22 mouse cellular contexts compared by ENCODE assay signal in genomic region chr3:57963965-57964364, GRCm38 (mm10).
DNase-seq lines count a peak whose midpoint lies in the region; ATAC-seq and TF ChIP-seq lines count a peak whose summit lies in the region.
"Had no signal": no experiment of that assay in that cellular context is flagged by ENCODE, and none has a peak within 500 bp of the region (broad histone marks: within the 10 kb centered on the region; RNA-seq: fewer than 3 reads in every experiment).

No protein-coding gene starts in this region.

- no peak for TF ChIP-seq CTCF in C2C12 (IDR thresholded peaks at IDR 0.05; ENCODE audit: control insufficient read depth, insufficient read depth, insufficient read length)

- no peak overlapping the region for H3K4me2 ChIP-seq in myocyte (ENCODE audit: low read depth)
- H3K4me2 ChIP-seq in forebrain, embryonic 14.5 days (ENCODE audit: low read length): no peak overlapping the region

- peak; percentile 21 for DNase-seq in heart, adult 11 months
- DNase-seq in heart, postnatal 10 days: no peak
- DNase-seq in adrenal gland, adult 2 months: no peak
- DNase-seq in forebrain, embryonic 14.5 days (ENCODE audit: low spot score): no peak
- DNase-seq: adrenal gland, adult 8-10 months; adrenal gland, postnatal 10 days; adrenal gland, postnatal 14 days; adrenal gland, postnatal 25 days; adrenal gland, postnatal 36 days; B cell, adult 2 months; cerebellum, adult 11 months; cerebellum, adult 11-12 months; cerebellum, adult 18-20 months; cerebellum, adult 2 months; cerebellum, adult 8-10 months had no signal

- TF ChIP-seq POLR2A in myocyte (IDR thresholded peaks at IDR 0.05; ENCODE audit: insufficient read length, low read depth): no peak

- no peaks in the 10 kb centered on the region for H3K79me3 ChIP-seq in C2C12 (ENCODE audit: low read depth)

- WGBS in forebrain, embryonic 14.5 days: 86% methylated on average over 7 of the region's 7 CpGs

- no peaks in the 10 kb centered on the region for H3K36me3 ChIP-seq in C2C12 (ENCODE audit: control insufficient read depth, insufficient read depth)
- no peaks in the 10 kb centered on the region for H3K36me3 ChIP-seq in myocyte (ENCODE audit: control insufficient read depth, insufficient read depth)
- H3K36me3 ChIP-seq in forebrain, embryonic 14.5 days (ENCODE audit: control insufficient read depth, insufficient read depth, low read length): no peaks in the 10 kb centered on the region
- H3K36me3 ChIP-seq: G1E had no signal

- no peak overlapping the region for H3K4me3 ChIP-seq in C2C12 (ENCODE audit: insufficient read depth, poor library complexity, severe bottlenecking)
- H3K4me3 ChIP-seq in myocyte: no peak overlapping the region
- H3K4me3 ChIP-seq in forebrain, embryonic 14.5 days (ENCODE audit: low read depth, low read length): no peak overlapping the region

- H3K79me2 ChIP-seq in C2C12 (ENCODE audit: control insufficient read depth, insufficient read depth) (no peaks in the 10 kb centered on the region), myocyte (ENCODE audit: control insufficient read depth, insufficient read depth) (no peaks in the 10 kb centered on the region)

- H3K9me3 ChIP-seq in forebrain, embryonic 14.5 days (replicated peaks; ENCODE audit: control insufficient read depth, low read length): no peaks in the 10 kb centered on the region
- H3K9me3 ChIP-seq: G1E had no signal

- H3K4me1 ChIP-seq in forebrain, embryonic 14.5 days (ENCODE audit: control insufficient read depth, insufficient read depth, low read length): no peaks in the 10 kb centered on the region

- intact Hi-C loops in heart, postnatal 10 days (cut with DNase I): no loop called here

- H3K27me3 ChIP-seq in C2C12 (ENCODE audit: control insufficient read depth, insufficient read depth, insufficient read length) (peaks cover 5% of the 10 kb centered on the region), myocyte (ENCODE audit: control insufficient read depth, insufficient read depth, insufficient read length) (peaks cover 4% of the 10 kb centered on the region)
- H3K27me3 ChIP-seq in forebrain, embryonic 14.5 days (replicated peaks; ENCODE audit: control insufficient read depth, insufficient read depth, low read length): no peaks in the 10 kb centered on the region
- H3K27me3 ChIP-seq: CH12.LX, Patski had no signal

- ATAC-seq in forebrain, embryonic 14.5 days: no peak
- ATAC-seq: activated CD4-positive, CD25-positive, alpha-beta regulatory T cell, adult 4 months; CD4-positive, CD25-positive, alpha-beta regulatory T cell, adult 4 months; Patski had no signal

- H3ac ChIP-seq in C2C12 (ENCODE audit: control insufficient read depth, insufficient read length, low read depth) (no peak overlapping the region), myocyte (ENCODE audit: control insufficient read depth, insufficient read length) (no peak overlapping the region)

- H3K9ac ChIP-seq in forebrain, embryonic 14.5 days (ENCODE audit: low read length): no peak overlapping the region

- H3K27ac ChIP-seq in forebrain, embryonic 14.5 days (ENCODE audit: low read depth, low read length): no peak overlapping the region

TF ChIP-seq in C2C12, 6 proteins besides CTCF, POLR2A, EP300 and RAD21:
- TF ChIP-seq MYOG (IDR thresholded peaks at IDR 0.05; ENCODE audit: control insufficient read depth, extremely low read depth, insufficient read length): no peak
- peak; percentile 68 for TF ChIP-seq CEBPB (IDR thresholded peaks at IDR 0.05; ENCODE audit: low read depth)

TF ChIP-seq in myocyte, 11 proteins besides CTCF, POLR2A, EP300 and RAD21:
- TF ChIP-seq SRF (IDR thresholded peaks at IDR 0.05; ENCODE audit: control insufficient read depth, insufficient read length, low read depth) (no peak), CEBPB (IDR thresholded peaks at IDR 0.05; ENCODE audit: insufficient read depth, poor library complexity, severe bottlenecking) (peak; percentile 64), MYOG (IDR thresholded peaks at IDR 0.05; ENCODE audit: control insufficient read depth in 1 of 3, insufficient read depth in 1 of 3, insufficient read length in 2 of 3, low read depth in 2 of 3) (no peak)
TF ChIP-seq in myocyte: peak in this region for 1.
